Comparison of ENCODE assay signal across 21 mouse cellular contexts in genomic region chr17:79817551-79817950, GRCm38 (mm10).
A peak's percentile ranks its signal among the peaks of the same experiment; 100 is the strongest.
DNase-seq lines count a peak whose midpoint lies in the region; ATAC-seq lines count a peak whose summit lies in the region.
"Had no signal": no experiment of that assay in that cellular context is flagged by ENCODE, and none has a peak within 500 bp of the region (broad histone marks: within the 10 kb centered on the region; RNA-seq: fewer than 3 reads in every experiment).

No protein-coding gene starts in this region.

- no peak overlapping the region for H3K4me2 ChIP-seq in kidney, embryonic 14.5 days (replicated peaks; ENCODE audit: low read depth, low read length)
- H3K4me2 ChIP-seq in midbrain, embryonic 14.5 days (ENCODE audit: low read length): no peak overlapping the region
- H3K4me2 ChIP-seq: limb, embryonic 15.5 days; liver, embryonic 15.5 days; neural tube, embryonic 13.5 days had no signal

- peaks cover 18% of the 10 kb centered on the region for H3K4me1 ChIP-seq in kidney, embryonic 14.5 days (ENCODE audit: control insufficient read depth, insufficient read depth, low read length)
- H3K4me1 ChIP-seq in midbrain, embryonic 10.5 days: peaks cover 28% of the 10 kb centered on the region
- peaks cover 6% of the 10 kb centered on the region; the same call in 1 of the 2 replicates for H3K4me1 ChIP-seq in midbrain, embryonic 14.5 days (ENCODE audit: control insufficient read depth, insufficient read depth, low read length)
- H3K4me1 ChIP-seq in limb, embryonic 10.5 days: peaks cover 28% of the 10 kb centered on the region
- H3K4me1 ChIP-seq: limb, embryonic 15.5 days; liver, embryonic 15.5 days had no signal

- H3K9ac ChIP-seq in kidney, embryonic 14.5 days (ENCODE audit: low read depth, low read length): no peak overlapping the region
- no peak overlapping the region for H3K9ac ChIP-seq in midbrain, embryonic 14.5 days (replicated peaks; ENCODE audit: low read length)
- H3K9ac ChIP-seq: forebrain, postnatal 0 days; limb, embryonic 15.5 days; liver, embryonic 15.5 days; neural tube, embryonic 13.5 days had no signal

- H3K27ac ChIP-seq in kidney, embryonic 14.5 days (ENCODE audit: low read depth, low read length): no peak overlapping the region
- peak overlapping the region; percentile 69 for H3K27ac ChIP-seq in midbrain, embryonic 10.5 days (replicated peaks)
- no peak overlapping the region for H3K27ac ChIP-seq in midbrain, embryonic 14.5 days (replicated peaks; ENCODE audit: low read depth, low read length)
- peak overlapping the region; percentile 53; the same call in 1 of the 2 replicates for H3K27ac ChIP-seq in limb, embryonic 10.5 days
- H3K27ac ChIP-seq: heart, adult 2 months; left cerebral cortex, adult 2 months; limb, embryonic 15.5 days; liver, embryonic 15.5 days; macrophage; neural tube, embryonic 13.5 days had no signal

- WGBS in kidney, embryonic 14.5 days: 73% methylated on average over 9 of the region's 9 CpGs
- 42% methylated on average over 9 of the region's 9 CpGs for WGBS in midbrain, embryonic 10.5 days
- 33% methylated on average over 9 of the region's 9 CpGs for WGBS in midbrain, embryonic 14.5 days
- WGBS in limb, embryonic 10.5 days: 75% methylated on average over 9 of the region's 9 CpGs

- H3K27me3 ChIP-seq in kidney, embryonic 14.5 days (ENCODE audit: control insufficient read depth, insufficient read depth, low read length): no peaks in the 10 kb centered on the region
- H3K27me3 ChIP-seq in midbrain, embryonic 10.5 days (ENCODE audit: low read depth, poor library complexity, severe bottlenecking): peaks cover 92% of the 10 kb centered on the region
- H3K27me3 ChIP-seq in midbrain, embryonic 14.5 days (ENCODE audit: control insufficient read depth, insufficient read depth, low read length): peaks cover 4% of the 10 kb centered on the region
- 0 out of 2 replicates have a peak, but pooled peaks cover 5% of the 10 kb centered on the region for H3K27me3 ChIP-seq in limb, embryonic 10.5 days (ENCODE audit: low read depth, poor library complexity, severe bottlenecking)
- H3K27me3 ChIP-seq: limb, embryonic 15.5 days; liver, embryonic 15.5 days had no signal

- H3K9me3 ChIP-seq in kidney, embryonic 14.5 days (ENCODE audit: control insufficient read depth, low read length): no peaks in the 10 kb centered on the region
- no peaks in the 10 kb centered on the region for H3K9me3 ChIP-seq in midbrain, embryonic 10.5 days (replicated peaks)
- no peaks in the 10 kb centered on the region for H3K9me3 ChIP-seq in midbrain, embryonic 14.5 days (ENCODE audit: control insufficient read depth, low read length)
- no peaks in the 10 kb centered on the region for H3K9me3 ChIP-seq in limb, embryonic 10.5 days (replicated peaks)
- H3K9me3 ChIP-seq: limb, embryonic 15.5 days; liver, embryonic 15.5 days; neural tube, embryonic 13.5 days had no signal

- H3K36me3 ChIP-seq in kidney, embryonic 14.5 days (ENCODE audit: control insufficient read depth, insufficient read depth, low read length): no peaks in the 10 kb centered on the region
- H3K36me3 ChIP-seq in midbrain, embryonic 10.5 days: no peaks in the 10 kb centered on the region
- H3K36me3 ChIP-seq in midbrain, embryonic 14.5 days (ENCODE audit: control insufficient read depth, insufficient read depth, low read length): no peaks in the 10 kb centered on the region
- H3K36me3 ChIP-seq in limb, embryonic 10.5 days: no peaks in the 10 kb centered on the region
- H3K36me3 ChIP-seq: limb, embryonic 15.5 days; liver, embryonic 15.5 days; neural tube, embryonic 13.5 days had no signal

- H3K4me3 ChIP-seq in kidney, embryonic 14.5 days (ENCODE audit: low read length): no peak overlapping the region
- H3K4me3 ChIP-seq in midbrain, embryonic 10.5 days: no peak overlapping the region
- H3K4me3 ChIP-seq in midbrain, embryonic 14.5 days (replicated peaks; ENCODE audit: low read depth, low read length): no peak overlapping the region
- H3K4me3 ChIP-seq in limb, embryonic 10.5 days: no peak overlapping the region
- H3K4me3 ChIP-seq: heart, adult 2 months; left cerebral cortex, adult 2 months; limb, embryonic 15.5 days; liver, embryonic 15.5 days; neural tube, embryonic 13.5 days had no signal

- DNase-seq in heart, adult 11 months: peak; percentile 54
- DNase-seq in heart, postnatal 25 days (ENCODE audit: low spot score): no peak
- DNase-seq in kidney, postnatal 4 days: no peak
- DNase-seq in midbrain, embryonic 10.5 days (ENCODE audit: low spot score): no peak
- no peak for DNase-seq in midbrain, embryonic 14.5 days
- no peak for DNase-seq in limb, embryonic 10.5 days (ENCODE audit: low spot score)
- no peak for DNase-seq in layer of hippocampus, postnatal 36 days
- DNase-seq: adrenal gland, postnatal 14 days; cerebellum, adult 9-10 months; forebrain, postnatal 0 days; gastrocnemius, postnatal 14 days; heart, adult 2 months; heart, postnatal 36 days; layer of hippocampus, adult 9-11 months had no signal

- 0 out of 2 replicates have a peak, but pooled peaks have one; percentile 20 for ATAC-seq in kidney, embryonic 14.5 days (ENCODE audit: low FRiP score, low TSS enrichment)
- no peak for ATAC-seq in midbrain, embryonic 14.5 days (ENCODE audit: low FRiP score, low TSS enrichment)
- ATAC-seq: forebrain, postnatal 0 days; hindbrain, embryonic 16.5 days had no signal

- intact Hi-C loops in heart, postnatal 25 days (cut with DNase I): no loop called here

Comparison
In these comparisons a context has a peak if more than half of its experiments do, and no peak if none do; other contexts are left out.
1. H3K27ac ChIP-seq: peak in midbrain, embryonic 10.5 days (single experiment) and limb, embryonic 10.5 days (single experiment); none in kidney, embryonic 14.5 days (single experiment) and midbrain, embryonic 14.5 days (single experiment).